Mouse (Mus musculus) C2C12 (cell line): ENCODE data around the gene Ntn5.

Source experiments
- CEBPB ChIP-seq: IDR thresholded peaks from one replicate; pipeline ENCODE4 v1.6.1; 2011; ENCODE audit warnings: low read depth, mild to moderate bottlenecking, control low read depth, moderate library complexity
- CTCF ChIP-seq: IDR thresholded peaks from one replicate; pipeline ENCODE4 v1.5.1; 2011; ENCODE audit not compliant: control insufficient read depth, insufficient read depth, insufficient read length
- FOSL1 ChIP-seq: IDR thresholded peaks from one replicate; pipeline ENCODE4 v1.8.0; 2011; ENCODE audit warnings: mild to moderate bottlenecking, low read length; ENCODE audit not compliant: poor library complexity, insufficient read depth, severe bottlenecking
- MAX ChIP-seq: IDR thresholded peaks from one replicate; pipeline ENCODE4 v1.6.1; 2011; ENCODE audit warnings: mild to moderate bottlenecking, control low read depth
- MYOD1 ChIP-seq: IDR thresholded peaks from one replicate; pipeline ENCODE4 v1.6.1; 2011; ENCODE audit warnings: low read depth; ENCODE audit not compliant: control insufficient read depth, insufficient read length
- MYOG ChIP-seq: IDR thresholded peaks from one replicate; pipeline ENCODE4 v1.6.1; 2011; ENCODE audit not compliant: control insufficient read depth, insufficient read length; ENCODE audit errors: extremely low read depth
- USF1 ChIP-seq: IDR thresholded peaks from one replicate; pipeline ENCODE4 v1.6.1; 2011; ENCODE audit warnings: low read depth, mild to moderate bottlenecking, control low read depth, moderate library complexity

- no peak for TF ChIP-seq CTCF
- TF ChIP-seq MAX = no peak
- TF ChIP-seq FOSL1 = no peak
- TF ChIP-seq CEBPB = no peak
- TF ChIP-seq MYOG = no peak
- no peak for TF ChIP-seq USF1
- TF ChIP-seq MYOD1 = no peak
Observed at GRCm38 (mm10) chr7:45646671-45647070, 37.2 kb upstream of the Ntn5 start.
